Mouse (Mus musculus): ENCODE data around the gene Lrmp. TPM values are rescaled to one million over a fixed set of nuclear protein-coding genes. Genes with fewer than 3 reads are reported as not detected.

Gene Lrmp
- total RNA-seq, 1 experiment from 2014 or later = 300 TPM

- no peak for ATAC-seq (ENCODE audit: extremely low read depth, insufficient number of reproducible peaks, low FRiP score, poor library complexity, severe bottlenecking)
Observed at GRCm38 (mm10) chr6:145094431-145094830, 21.0 kb upstream of the Lrmp start.

GRCm38 (mm10) chr6:145100923-145101322 is 14.5 kb upstream of the Lrmp start:
- ATAC-seq (ENCODE audit: extremely low read depth, insufficient number of reproducible peaks, low FRiP score, poor library complexity, severe bottlenecking) = peak; percentile 61

- ATAC-seq (ENCODE audit: extremely low read depth, insufficient number of reproducible peaks, low FRiP score, poor library complexity, severe bottlenecking) = no peak
Observed at GRCm38 (mm10) chr6:145104241-145104939, 11.1 kb upstream of the Lrmp start.

GRCm38 (mm10) chr6:145105439-145105838 is 10.0 kb upstream of the Lrmp start:
- peak; percentile 28; the same call in 1 of the 2 replicates for ATAC-seq (ENCODE audit: extremely low read depth, insufficient number of reproducible peaks, low FRiP score, poor library complexity, severe bottlenecking)

- 0 out of 2 replicates have a peak, but pooled peaks have one; percentile 14 for ATAC-seq (ENCODE audit: extremely low read depth, insufficient number of reproducible peaks, low FRiP score, poor library complexity, severe bottlenecking)
Observed at GRCm38 (mm10) chr6:145106163-145106842, 9.2 kb upstream of the Lrmp start.

- ATAC-seq (ENCODE audit: extremely low read depth, insufficient number of reproducible peaks, low FRiP score, poor library complexity, severe bottlenecking) = no peak
Observed at GRCm38 (mm10) chr6:145110786-145111185, 4.7 kb upstream of the Lrmp start.

GRCm38 (mm10) chr6:145112865-145113264 is 2.6 kb upstream of the Lrmp start:
- no peak for ATAC-seq (ENCODE audit: extremely low read depth, insufficient number of reproducible peaks, low FRiP score, poor library complexity, severe bottlenecking)

- no peak for ATAC-seq (ENCODE audit: extremely low read depth, insufficient number of reproducible peaks, low FRiP score, poor library complexity, severe bottlenecking)
Observed at GRCm38 (mm10) chr6:145114561-145114960, 892 bp upstream of the Lrmp start.

GRCm38 (mm10) chr6:145116098-145116672 is 732 bp downstream of the Lrmp start:
- ATAC-seq (ENCODE audit: extremely low read depth, insufficient number of reproducible peaks, low FRiP score, poor library complexity, severe bottlenecking) = no peak

GRCm38 (mm10) chr6:145120086-145120485 is 4.6 kb downstream of the Lrmp start:
- no peak for ATAC-seq (ENCODE audit: extremely low read depth, insufficient number of reproducible peaks, low FRiP score, poor library complexity, severe bottlenecking)

- peak; percentile 18; the same call in 1 of the 2 replicates for ATAC-seq (ENCODE audit: extremely low read depth, insufficient number of reproducible peaks, low FRiP score, poor library complexity, severe bottlenecking)
Observed at GRCm38 (mm10) chr6:145120787-145121589, 5.5 kb downstream of the Lrmp start.

GRCm38 (mm10) chr6:145121590-145122420 is 6.4 kb downstream of the Lrmp start:
- ATAC-seq (ENCODE audit: extremely low read depth, insufficient number of reproducible peaks, low FRiP score, poor library complexity, severe bottlenecking) = peak; percentile 85

GRCm38 (mm10) chr6:145122423-145123059 is 7.1 kb downstream of the Lrmp start:
- ATAC-seq (ENCODE audit: extremely low read depth, insufficient number of reproducible peaks, low FRiP score, poor library complexity, severe bottlenecking) = no peak

- peak; percentile 13; the same call in 1 of the 2 replicates for ATAC-seq (ENCODE audit: extremely low read depth, insufficient number of reproducible peaks, low FRiP score, poor library complexity, severe bottlenecking)
Observed at GRCm38 (mm10) chr6:145123136-145124060, 7.9 kb downstream of the Lrmp start.

GRCm38 (mm10) chr6:145124621-145125020 is 9.2 kb downstream of the Lrmp start:
- ATAC-seq (ENCODE audit: extremely low read depth, insufficient number of reproducible peaks, low FRiP score, poor library complexity, severe bottlenecking) = no peak

- no peak for ATAC-seq (ENCODE audit: extremely low read depth, insufficient number of reproducible peaks, low FRiP score, poor library complexity, severe bottlenecking)
Observed at GRCm38 (mm10) chr6:145125591-145126113, 10.2 kb downstream of the Lrmp start.

GRCm38 (mm10) chr6:145127652-145128051 is 12.2 kb downstream of the Lrmp start:
- ATAC-seq (ENCODE audit: extremely low read depth, insufficient number of reproducible peaks, low FRiP score, poor library complexity, severe bottlenecking) = no peak
